Mouse (Mus musculus) C2C12 (cell line): ENCODE data around the gene Gucy2g.

Source experiments
- CEBPB ChIP-seq: IDR thresholded peaks from one replicate; pipeline ENCODE4 v1.6.1; 2011; ENCODE audit warnings: low read depth, mild to moderate bottlenecking, control low read depth, moderate library complexity
- CTCF ChIP-seq: IDR thresholded peaks from one replicate; pipeline ENCODE4 v1.5.1; 2011; ENCODE audit not compliant: control insufficient read depth, insufficient read depth, insufficient read length

- TF ChIP-seq CEBPB: no peak
- TF ChIP-seq CTCF: no peak
Observed at GRCm38 (mm10) chr19:55258514-55258913, 17.5 kb upstream of the Gucy2g start.
